Mouse (Mus musculus) heart, postnatal 10 days (tissue): ENCODE data around the gene Lrrc1. TPM values are rescaled to one million over a fixed set of nuclear protein-coding genes. Genes with fewer than 3 reads are reported as not detected.

Experiments
- DNase-seq, 2 experiments: peaks; one replicate each; pipeline ENCODE4 v3.0.0; 2021
- intact Hi-C: fragments of 180-260 bp; cut with DNase I; formaldehyde crosslinking; loops from one replicate; pipeline ENCODE4 v1.15.1; 2025
- total RNA-seq, 2 experiments: library from RNA; stranded (reverse); gene quantifications; 2 replicates each; pipeline ENCODE4 v1.2.3; 2021

Lrrc1 gene
- total RNA-seq, 2 experiments from 2014 or later: 26.2 to 32.5 TPM

GRCm38 (mm10) chr9:77429230-77430015 is 115.2 kb downstream of the Lrrc1 start:
- no peak for DNase-seq
- intact Hi-C loops: loop anchor here (5.0 kb wide), 1 partner anchor 113 kb away; the partner anchor contains the start of gene Lrrc1

GRCm38 (mm10) chr9:77428748-77429140 is 115.9 kb downstream of the Lrrc1 start:
- no peak for DNase-seq
- intact Hi-C loops: loop anchor here (5.0 kb wide), 1 partner anchor 114 kb away; the partner anchor contains the start of gene Lrrc1

- intact Hi-C loops: loop anchor here (5.0 kb wide), 1 partner anchor 114 kb away; the partner anchor contains the start of gene Lrrc1
- no peak for DNase-seq
Observed at GRCm38 (mm10) chr9:77428115-77428747, 116.4 kb downstream of the Lrrc1 start.

- intact Hi-C loops: loop anchor here (5.0 kb wide), 1 partner anchor 115 kb away; the partner anchor contains the start of gene Lrrc1
- DNase-seq: peak; percentile 46 to 59
Observed at GRCm38 (mm10) chr9:77427292-77428114, 117.2 kb downstream of the Lrrc1 start.

GRCm38 (mm10) chr9:77426110-77426509 is 118.6 kb downstream of the Lrrc1 start:
- DNase-seq: no peak
- intact Hi-C loops: loop anchor here (5.0 kb wide), 1 partner anchor 116 kb away; the partner anchor contains the start of gene Lrrc1

- no peak for DNase-seq
- intact Hi-C loops: loop anchor here (5.0 kb wide), 1 partner anchor 117 kb away; the partner anchor contains the start of gene Lrrc1
Observed at GRCm38 (mm10) chr9:77425553-77425952, 119.1 kb downstream of the Lrrc1 start.

GRCm38 (mm10) chr9:77420200-77420585 is 124.5 kb downstream of the Lrrc1 start:
- intact Hi-C loops: no loop called here
- DNase-seq: no peak

GRCm38 (mm10) chr9:77419501-77420199 is 125.0 kb downstream of the Lrrc1 start:
- DNase-seq: no peak
- intact Hi-C loops: no loop called here

GRCm38 (mm10) chr9:77418800-77419199 is 125.9 kb downstream of the Lrrc1 start:
- no peak for DNase-seq

GRCm38 (mm10) chr9:77416486-77416885 is 128.2 kb downstream of the Lrrc1 start:
- intact Hi-C loops: no loop called here
- no peak for DNase-seq

More at GRCm38 (mm10) chr9:77418800-77419199, 125.9 kb downstream of the Lrrc1 start:
- intact Hi-C loops: no loop called here

GRCm38 (mm10) chr9:77416002-77416401 is 128.7 kb downstream of the Lrrc1 start:
- intact Hi-C loops: no loop called here

GRCm38 (mm10) chr9:77411830-77412425 is 132.7 kb downstream of the Lrrc1 start:
- intact Hi-C loops: no loop called here
- DNase-seq: no peak

More at GRCm38 (mm10) chr9:77416002-77416401, 128.7 kb downstream of the Lrrc1 start:
- no peak for DNase-seq

GRCm38 (mm10) chr9:77410968-77411367 is 133.7 kb downstream of the Lrrc1 start:
- intact Hi-C loops: no loop called here

GRCm38 (mm10) chr9:77410524-77410923 is 134.1 kb downstream of the Lrrc1 start:
- DNase-seq: no peak
- intact Hi-C loops: no loop called here

More at GRCm38 (mm10) chr9:77410968-77411367, 133.7 kb downstream of the Lrrc1 start:
- no peak for DNase-seq

GRCm38 (mm10) chr9:77408053-77408603 is 136.5 kb downstream of the Lrrc1 start:
- no peak for DNase-seq
- intact Hi-C loops: loop anchor here (5.0 kb wide), 1 partner anchor 189 kb away; no protein-coding TSS in a partner anchor

GRCm38 (mm10) chr9:77406906-77407305 is 137.8 kb downstream of the Lrrc1 start:
- peak in 1 of 2 experiments; percentile 45 for DNase-seq
- intact Hi-C loops: loop anchor here (5.0 kb wide), 1 partner anchor 190 kb away; no protein-coding TSS in a partner anchor

- intact Hi-C loops: no loop called here
- DNase-seq: no peak
Observed at GRCm38 (mm10) chr9:77404458-77404857, 140.2 kb downstream of the Lrrc1 start.

- intact Hi-C loops: no loop called here
- no peak for DNase-seq
Observed at GRCm38 (mm10) chr9:77403961-77404360, 140.7 kb downstream of the Lrrc1 start.

- no peak for DNase-seq
- intact Hi-C loops: no loop called here
Observed at GRCm38 (mm10) chr9:77402971-77403370, 141.7 kb downstream of the Lrrc1 start.
